Mouse (Mus musculus) right cerebral cortex, postnatal 36 days (tissue): ENCODE data around the gene Amdhd2.

Experiments
- DNase-seq, 2 experiments: peaks; one replicate each; pipeline ENCODE4 v3.0.0; 2022; ENCODE audit warnings: low spot score in 2 of 2, mixed read lengths in 1 of 2

Amdhd2 gene

GRCm38 (mm10) chr17:24197032-24197824 lies 33.7 kb upstream of the Amdhd2 start:
- peak; percentile 47 to 51 for DNase-seq

- no peak for DNase-seq
These were observed 31.8 kb upstream of the Amdhd2 start for GRCm38 (mm10) chr17:24195349-24195748.

- DNase-seq, result no peak
These were observed 30.2 kb upstream of the Amdhd2 start for GRCm38 (mm10) chr17:24193769-24194168.

GRCm38 (mm10) chr17:24193268-24193667 lies 29.7 kb upstream of the Amdhd2 start:
- no peak for DNase-seq

- DNase-seq, result no peak
These were observed 29.3 kb upstream of the Amdhd2 start for GRCm38 (mm10) chr17:24192848-24193247.

GRCm38 (mm10) chr17:24191481-24191880 lies 27.9 kb upstream of the Amdhd2 start:
- no peak for DNase-seq

GRCm38 (mm10) chr17:24190934-24191333 lies 27.4 kb upstream of the Amdhd2 start:
- DNase-seq, result no peak

- no peak for DNase-seq
These were observed 10.7 kb upstream of the Amdhd2 start for GRCm38 (mm10) chr17:24174259-24174658.

GRCm38 (mm10) chr17:24173423-24173822 lies 9.9 kb upstream of the Amdhd2 start:
- DNase-seq, result peak; percentile 49

- no peak for DNase-seq
These were observed 8.2 kb upstream of the Amdhd2 start for GRCm38 (mm10) chr17:24171738-24172137.

GRCm38 (mm10) chr17:24170729-24171128 lies 7.2 kb upstream of the Amdhd2 start:
- no peak for DNase-seq

- no peak for DNase-seq
These were observed 6.6 kb upstream of the Amdhd2 start for GRCm38 (mm10) chr17:24170125-24170524.

GRCm38 (mm10) chr17:24169317-24170065 lies 5.9 kb upstream of the Amdhd2 start, which contains the start of gene Atp6v0c:
Gene Atp6v0c, minus strand, starts transcription at chr17:24169702.
- peak; percentile 94 to 95 for DNase-seq

GRCm38 (mm10) chr17:24168590-24169277 lies 5.2 kb upstream of the Amdhd2 start:
- DNase-seq, result peak; percentile 61 to 69

- no peak for DNase-seq
These were observed 4.4 kb upstream of the Amdhd2 start for GRCm38 (mm10) chr17:24167891-24168505.

GRCm38 (mm10) chr17:24167120-24167519 lies 3.6 kb upstream of the Amdhd2 start:
- no peak for DNase-seq

- DNase-seq, result no peak
These were observed 1.1 kb upstream of the Amdhd2 start for GRCm38 (mm10) chr17:24164566-24165259.

- no peak for DNase-seq
These were observed 886 bp downstream of the Amdhd2 start for GRCm38 (mm10) chr17:24162584-24163175.

- no peak for DNase-seq
These were observed 2.1 kb downstream of the Amdhd2 start for GRCm38 (mm10) chr17:24161466-24161865.

- DNase-seq, result no peak
These were observed 6.0 kb downstream of the Amdhd2 start for GRCm38 (mm10) chr17:24157526-24157925.

- no peak for DNase-seq
These were observed 6.4 kb downstream of the Amdhd2 start for GRCm38 (mm10) chr17:24157121-24157520.
